Mouse (Mus musculus) embryo, embryonic 11.5 days (tissue): ENCODE data around the gene Olfr94.
"Not testable (repeated sequence)": the region's sequence is repeated elsewhere in the genome, so short reads cannot be mapped to it uniquely, and the experiment has no call there.

Experiments used
- DNase-seq: peaks from one replicate; pipeline ENCODE4 v3.0.0-alpha.2; 2012; ENCODE audit warnings: low read depth, low spot score

Gene Olfr94

GRCm38 (mm10) chr17:37200894-37201293, at the start of gene Olfr94:
Olfr94 (minus strand) TSS chr17:37200994.
- DNase-seq: no peak

GRCm38 (mm10) chr17:37250544-37250943, 49.8 kb upstream of the Olfr94 start:
- no peak for DNase-seq

GRCm38 (mm10) chr17:37249460-37249859, 48.7 kb upstream of the Olfr94 start:
- no peak for DNase-seq

GRCm38 (mm10) chr17:37246715-37247114, 45.9 kb upstream of the Olfr94 start:
- no peak for DNase-seq

GRCm38 (mm10) chr17:37242198-37242597, 41.4 kb upstream of the Olfr94 start:
- no peak for DNase-seq

- DNase-seq: not testable (repeated sequence)
Observed at GRCm38 (mm10) chr17:37237230-37237629, 36.4 kb upstream of the Olfr94 start, which contains the start of gene Olfr97. Olfr97 (minus strand) TSS chr17:37237330.

- DNase-seq: no peak
Observed at GRCm38 (mm10) chr17:37221879-37222278, 21.1 kb upstream of the Olfr94 start.

- DNase-seq: no peak
Observed at GRCm38 (mm10) chr17:37219846-37220245, 19.1 kb upstream of the Olfr94 start, which contains the start of gene Olfr96. Olfr96 (plus strand) TSS chr17:37220146.

- DNase-seq: no peak
Observed at GRCm38 (mm10) chr17:37218486-37218885, 17.7 kb upstream of the Olfr94 start.

GRCm38 (mm10) chr17:37213018-37213417, 12.2 kb upstream of the Olfr94 start, which contains the start of gene Olfr95:
Olfr95 (minus strand) TSS chr17:37213118.
- DNase-seq: no peak

- no peak for DNase-seq
Observed at GRCm38 (mm10) chr17:37210884-37211768, 10.3 kb upstream of the Olfr94 start.

GRCm38 (mm10) chr17:37203917-37204236, 3.1 kb upstream of the Olfr94 start:
- DNase-seq: no peak

- DNase-seq: peak; percentile 72
Observed at GRCm38 (mm10) chr17:37203206-37203916, 2.6 kb upstream of the Olfr94 start.

GRCm38 (mm10) chr17:37196845-37197724, 3.7 kb downstream of the Olfr94 start:
- DNase-seq: peak; percentile 32

- DNase-seq: no peak
Observed at GRCm38 (mm10) chr17:37194782-37195181, 6.0 kb downstream of the Olfr94 start.

- DNase-seq: no peak
Observed at GRCm38 (mm10) chr17:37193656-37194055, 7.1 kb downstream of the Olfr94 start, which contains the start of gene Ubd. Ubd (plus strand) TSS chr17:37193892.

- DNase-seq: no peak
Observed at GRCm38 (mm10) chr17:37193032-37193431, 7.8 kb downstream of the Olfr94 start.

- DNase-seq: no peak
Observed at GRCm38 (mm10) chr17:37190711-37191110, 10.1 kb downstream of the Olfr94 start.

- DNase-seq: no peak
Observed at GRCm38 (mm10) chr17:37185474-37185873, 15.3 kb downstream of the Olfr94 start.

GRCm38 (mm10) chr17:37161394-37161793, 39.4 kb downstream of the Olfr94 start, which contains the start of gene Olfr93:
Olfr93 (minus strand) TSS chr17:37161494.
- no peak for DNase-seq
